8 mouse cellular contexts compared by ENCODE assay signal in the genomic region with DNA sequence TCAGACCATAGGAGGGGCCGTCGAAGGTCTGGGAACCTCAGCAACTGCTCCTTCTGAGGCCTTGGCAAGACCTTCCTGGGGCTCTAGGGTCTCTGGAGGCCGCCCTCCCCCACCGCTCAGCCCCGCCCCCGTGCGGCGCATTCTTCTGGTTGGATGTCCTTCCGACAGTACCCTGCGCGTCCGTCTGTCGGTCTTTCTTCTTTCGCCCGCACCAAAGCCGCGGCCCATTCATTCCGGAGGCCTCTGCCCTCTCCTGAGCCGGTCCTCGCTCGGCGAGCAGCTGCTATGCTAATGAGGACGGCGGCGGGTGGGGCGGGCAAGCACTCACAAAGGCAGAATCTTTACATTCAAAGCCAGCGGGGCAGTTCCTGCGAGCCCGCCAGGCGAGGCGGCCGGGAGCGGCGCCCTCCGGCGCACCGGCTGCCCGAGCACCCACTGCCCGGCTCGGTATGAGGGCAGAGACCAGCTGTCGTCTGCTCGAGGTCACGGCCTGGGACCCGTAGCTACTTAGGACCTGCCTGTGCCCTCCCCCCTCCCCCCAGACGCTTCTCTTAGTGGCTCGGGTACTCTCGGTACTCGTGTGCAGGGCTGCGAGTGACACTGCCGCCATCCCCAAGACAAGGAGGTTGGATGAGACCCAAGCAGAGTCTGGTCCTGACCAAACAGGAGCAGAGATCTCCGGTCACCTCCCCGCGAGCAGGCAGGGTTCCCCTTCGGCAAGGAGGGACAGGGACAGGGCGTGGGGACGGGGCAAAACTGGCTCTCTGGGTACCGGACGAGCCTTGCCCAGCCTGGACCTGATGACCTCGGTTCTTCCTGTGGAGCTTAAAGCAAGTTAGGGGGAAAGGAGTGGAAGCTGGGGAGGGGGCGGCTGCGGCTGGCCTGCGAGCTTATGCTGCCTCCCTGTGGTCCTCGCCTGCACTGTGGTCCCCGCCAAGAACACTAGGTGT. TPM values are rescaled to one million over a fixed set of nuclear protein-coding genes. Genes with fewer than 3 reads are reported as not detected.
DNase-seq lines count a peak whose midpoint lies in the region; ATAC-seq and TF ChIP-seq lines count a peak whose summit lies in the region.

No protein-coding gene starts in this region.

- TF ChIP-seq POLR2A in testis, adult 2 months (IDR thresholded peaks at IDR 0.05; ENCODE audit: control insufficient read depth, low read depth, low read length), result no peak

- peak overlapping the region; percentile 85 for H3K27ac ChIP-seq in heart, embryonic 16.5 days (ENCODE audit: low read length)
- peak overlapping the region; percentile 74 for H3K27ac ChIP-seq in limb, embryonic 12.5 days
- peak overlapping the region; percentile 97 for H3K27ac ChIP-seq in midbrain, embryonic 13.5 days
- no peak overlapping the region for H3K27ac ChIP-seq in testis, adult 2 months (ENCODE audit: control insufficient read depth, insufficient read depth, low read depth, low read length)

- TF ChIP-seq CTCF in testis, adult 2 months (IDR thresholded peaks at IDR 0.05; ENCODE audit: control insufficient read depth, insufficient read depth, insufficient replicate concordance, low read depth, low read length), result no peak

- H3K36me3 ChIP-seq in heart, embryonic 16.5 days (ENCODE audit: control insufficient read depth, insufficient read depth), result no peaks in the 10 kb centered on the region
- H3K36me3 ChIP-seq in limb, embryonic 12.5 days, result no peaks in the 10 kb centered on the region
- no peaks in the 10 kb centered on the region for H3K36me3 ChIP-seq in midbrain, embryonic 13.5 days
- H3K36me3 ChIP-seq in testis, adult 2 months (ENCODE audit: control insufficient read depth, insufficient read depth, low read length), result no peaks in the 10 kb centered on the region

- peak overlapping the region; percentile 96 for H3K4me2 ChIP-seq in heart, embryonic 16.5 days (ENCODE audit: low read depth, low read length)
- peak overlapping the region; percentile 91 for H3K4me2 ChIP-seq in limb, embryonic 12.5 days
- peak overlapping the region; percentile 65 for H3K4me2 ChIP-seq in midbrain, embryonic 13.5 days (replicated peaks)

- H3K27me3 ChIP-seq in heart, embryonic 16.5 days (ENCODE audit: control insufficient read depth, insufficient read depth, low read length), result no peaks in the 10 kb centered on the region
- peaks cover 53% of the 10 kb centered on the region for H3K27me3 ChIP-seq in limb, embryonic 12.5 days
- no peaks in the 10 kb centered on the region for H3K27me3 ChIP-seq in midbrain, embryonic 13.5 days
- H3K27me3 ChIP-seq in testis, adult 2 months (ENCODE audit: control insufficient read depth, insufficient read depth, low read length), result no peaks in the 10 kb centered on the region

- peak overlapping the region; percentile 86 for H3K9ac ChIP-seq in heart, embryonic 16.5 days (ENCODE audit: low read length)
- H3K9ac ChIP-seq in limb, embryonic 12.5 days (replicated peaks), result peak overlapping the region; percentile 65
- H3K9ac ChIP-seq in midbrain, embryonic 13.5 days (replicated peaks), result peak overlapping the region; percentile 74

- DNase-seq in cerebellum, postnatal 10 days, result peak; percentile 73 to 75
- no peak for DNase-seq in cerebellum, adult 11 months
- DNase-seq in CD4-positive helper T cell, adult 2 months (ENCODE audit: low read depth, low spot score), result peak; percentile 68
- DNase-seq in embryo, embryonic 11 days, result peak; percentile 92

- H3K4me1 ChIP-seq in heart, embryonic 16.5 days (ENCODE audit: control insufficient read depth, insufficient read depth, low read length), result peaks cover 12% of the 10 kb centered on the region
- peaks cover 15% of the 10 kb centered on the region for H3K4me1 ChIP-seq in limb, embryonic 12.5 days (replicated peaks)
- peaks cover 59% of the 10 kb centered on the region for H3K4me1 ChIP-seq in midbrain, embryonic 13.5 days (replicated peaks)
- peaks cover 22% of the 10 kb centered on the region for H3K4me1 ChIP-seq in testis, adult 2 months (ENCODE audit: control insufficient read depth, insufficient read depth, low read length)

- ATAC-seq in heart, embryonic 16.5 days (replicated peaks; ENCODE audit: extremely low read depth, insufficient read depth, low FRiP score), result peak; percentile 59
- ATAC-seq in limb, embryonic 12.5 days (ENCODE audit: insufficient number of reproducible peaks, insufficient read depth, low FRiP score, low TSS enrichment, low read depth), result peak; percentile 80
- ATAC-seq in midbrain, embryonic 13.5 days, result peak; percentile 80

- H3K9me3 ChIP-seq in heart, embryonic 16.5 days (replicated peaks; ENCODE audit: control insufficient read depth, low read length), result no peaks in the 10 kb centered on the region
- H3K9me3 ChIP-seq in limb, embryonic 12.5 days, result no peaks in the 10 kb centered on the region
- H3K9me3 ChIP-seq in midbrain, embryonic 13.5 days, result no peaks in the 10 kb centered on the region

- 1% methylated on average over 64 of the region's 64 CpGs for WGBS in heart, embryonic 16.5 days
- under 1% methylated on average over 64 of the region's 64 CpGs for WGBS in limb, embryonic 12.5 days
- WGBS in midbrain, embryonic 13.5 days, result under 1% methylated on average over 63 of the region's 64 CpGs

- H3K4me3 ChIP-seq in heart, embryonic 16.5 days (ENCODE audit: low read length), result peak overlapping the region; percentile 61
- H3K4me3 ChIP-seq in limb, embryonic 12.5 days (replicated peaks), result peak overlapping the region; percentile 49
- H3K4me3 ChIP-seq in midbrain, embryonic 13.5 days (replicated peaks), result peak overlapping the region; percentile 49
- peak overlapping the region; percentile 47 for H3K4me3 ChIP-seq in testis, adult 2 months (ENCODE audit: control insufficient read depth, low read depth, low read length)

RNA-seq across cellular contexts. Expression of a gene that starts 5.3 kb away (rescaled TPM):
- polyA plus RNA-seq in heart, embryonic 16.5 days (2015; fragmentation: Nextera tagmentation; extraction: Ambion mirVana), result 16.2 and 18.1 TPM in 2 replicates
- 20.6 and 23.1 TPM in 2 replicates for polyA plus RNA-seq in limb, embryonic 12.5 days (2016; fragmentation: Nextera tagmentation; extraction: Ambion mirVana)
- polyA plus RNA-seq in midbrain, embryonic 13.5 days (2015; fragmentation: Nextera tagmentation; extraction: Ambion mirVana), result 26.8 and 33.9 TPM in 2 replicates
- 3.8 and 4.0 TPM in 2 replicates for polyA plus RNA-seq in testis, adult 2 months (2012; rRNA removed)

RNA-seq across cellular contexts. Expression of a gene that starts 10.8 kb away (rescaled TPM):
- polyA plus RNA-seq in heart, embryonic 16.5 days (2015; fragmentation: Nextera tagmentation; extraction: Ambion mirVana), result 8.5 and 10.0 TPM in 2 replicates
- polyA plus RNA-seq in limb, embryonic 12.5 days (2016; fragmentation: Nextera tagmentation; extraction: Ambion mirVana), result 2.9 and 3.2 TPM in 2 replicates
- 1.1 and 1.2 TPM in 2 replicates for polyA plus RNA-seq in midbrain, embryonic 13.5 days (2015; fragmentation: Nextera tagmentation; extraction: Ambion mirVana)
- 0.98 and 1.3 TPM in 2 replicates for polyA plus RNA-seq in testis, adult 2 months (2012; rRNA removed)

RNA-seq across cellular contexts. Expression of a gene that starts 25.4 kb away (rescaled TPM):
- polyA plus RNA-seq in heart, embryonic 16.5 days (2015; fragmentation: Nextera tagmentation; extraction: Ambion mirVana), result 79.1 and 81.9 TPM in 2 replicates
- polyA plus RNA-seq in limb, embryonic 12.5 days (2016; fragmentation: Nextera tagmentation; extraction: Ambion mirVana), result 118 and 121 TPM in 2 replicates
- 113 and 117 TPM in 2 replicates for polyA plus RNA-seq in midbrain, embryonic 13.5 days (2015; fragmentation: Nextera tagmentation; extraction: Ambion mirVana)
- 20.7 and 24.9 TPM in 2 replicates for polyA plus RNA-seq in testis, adult 2 months (2012; rRNA removed)

RNA-seq across cellular contexts. Expression of a gene that starts 28.5 kb away (rescaled TPM):
- polyA plus RNA-seq in heart, embryonic 16.5 days (2015; fragmentation: Nextera tagmentation; extraction: Ambion mirVana), result not detected in 2 replicates
- polyA plus RNA-seq in limb, embryonic 12.5 days (2016; fragmentation: Nextera tagmentation; extraction: Ambion mirVana), result not detected in 2 replicates
- not detected in 2 replicates for polyA plus RNA-seq in midbrain, embryonic 13.5 days (2015; fragmentation: Nextera tagmentation; extraction: Ambion mirVana)
- polyA plus RNA-seq in testis, adult 2 months (2012; rRNA removed), result 244 and 247 TPM in 2 replicates

RNA-seq across cellular contexts. Expression of a gene that starts 32.6 kb away (rescaled TPM):
- polyA plus RNA-seq in heart, embryonic 16.5 days (2015; fragmentation: Nextera tagmentation; extraction: Ambion mirVana), result 1.1 TPM in 1 of 2 replicates, not detected in the other
- not detected in 2 replicates for polyA plus RNA-seq in limb, embryonic 12.5 days (2016; fragmentation: Nextera tagmentation; extraction: Ambion mirVana)
- polyA plus RNA-seq in midbrain, embryonic 13.5 days (2015; fragmentation: Nextera tagmentation; extraction: Ambion mirVana), result 0.89 TPM in 1 of 2 replicates, not detected in the other
- 552 and 576 TPM in 2 replicates for polyA plus RNA-seq in testis, adult 2 months (2012; rRNA removed)
